Mouse (Mus musculus): ENCODE measurements around the gene Myo1e. TPM values are rescaled to one million over a fixed set of nuclear protein-coding genes. Genes with fewer than 3 reads are reported as not detected.

The Myo1e gene
- 18.2 and 19.5 TPM in 2 replicates for polyA plus RNA-seq (2015; fragmentation: Nextera tagmentation; extraction: Ambion mirVana)

- under 1% methylated on average over 43 of the region's 43 CpGs for WGBS
- ATAC-seq = peak; percentile 94
- peaks cover 23% of the 10 kb centered on the region for H3K4me1 ChIP-seq (ENCODE audit: control insufficient read depth, insufficient read depth, low read length)
- H3K36me3 ChIP-seq (ENCODE audit: control insufficient read depth, insufficient read depth, low read length) = no peaks in the 10 kb centered on the region
- H3K27ac ChIP-seq (ENCODE audit: low read length) = peak within 1 kb of the TSS; percentile 96
- peak within 1 kb of the TSS; percentile 69 for H3K4me3 ChIP-seq (ENCODE audit: low read length)
- H3K4me2 ChIP-seq (ENCODE audit: low read depth, low read length) = peak within 1 kb of the TSS; percentile 96
- H3K27me3 ChIP-seq (replicated peaks; ENCODE audit: control insufficient read depth, insufficient read depth, low read length) = no peaks in the 10 kb centered on the region
- H3K9me3 ChIP-seq (ENCODE audit: control insufficient read depth, low read length) = no peaks in the 10 kb centered on the region
- peak within 1 kb of the TSS; percentile 75 for H3K9ac ChIP-seq (ENCODE audit: low read depth, low read length)
Measured at GRCm38 (mm10) chr9:70207151-70207831, at the start of gene Myo1e. Gene Myo1e (plus strand): TSS chr9:70207350.

- Histone ChIP-seq H3K27me3 (replicated peaks; ENCODE audit: control insufficient read depth, insufficient read depth, low read length) (no peaks in the 10 kb centered on the region), H3K9me3 (ENCODE audit: control insufficient read depth, low read length) (no peaks in the 10 kb centered on the region), H3K4me1 (ENCODE audit: control insufficient read depth, insufficient read depth, low read length) (no peaks in the 10 kb centered on the region), H3K9ac (ENCODE audit: low read depth, low read length) (no peak overlapping the region), H3K36me3 (ENCODE audit: control insufficient read depth, insufficient read depth, low read length) (no peaks in the 10 kb centered on the region), H3K27ac (ENCODE audit: low read length) (no peak overlapping the region), H3K4me3 (ENCODE audit: low read length) (no peak overlapping the region), H3K4me2 (ENCODE audit: low read depth, low read length) (no peak overlapping the region)
- ATAC-seq = no peak
- WGBS = 64% methylated on average over 10 of the region's 10 CpGs
Measured at GRCm38 (mm10) chr9:70160071-70160470, 47.1 kb upstream of the Myo1e start.

- H3K27me3 ChIP-seq (replicated peaks; ENCODE audit: control insufficient read depth, insufficient read depth, low read length) = no peaks in the 10 kb centered on the region
- no peak overlapping the region for H3K4me3 ChIP-seq (ENCODE audit: low read length)
- no peak overlapping the region for H3K9ac ChIP-seq (ENCODE audit: low read depth, low read length)
- no peak overlapping the region for H3K4me2 ChIP-seq (ENCODE audit: low read depth, low read length)
- ATAC-seq = no peak
- no peaks in the 10 kb centered on the region for H3K4me1 ChIP-seq (ENCODE audit: control insufficient read depth, insufficient read depth, low read length)
- 83% methylated on average over 7 of the region's 7 CpGs for WGBS
- no peak overlapping the region for H3K27ac ChIP-seq (ENCODE audit: low read length)
- no peaks in the 10 kb centered on the region for H3K36me3 ChIP-seq (ENCODE audit: control insufficient read depth, insufficient read depth, low read length)
- no peaks in the 10 kb centered on the region for H3K9me3 ChIP-seq (ENCODE audit: control insufficient read depth, low read length)
Measured at GRCm38 (mm10) chr9:70168973-70169372, 38.2 kb upstream of the Myo1e start.

GRCm38 (mm10) chr9:70174291-70174848, 32.8 kb upstream of the Myo1e start:
- H3K9me3 ChIP-seq (ENCODE audit: control insufficient read depth, low read length) = no peaks in the 10 kb centered on the region
- no peaks in the 10 kb centered on the region for H3K36me3 ChIP-seq (ENCODE audit: control insufficient read depth, insufficient read depth, low read length)
- H3K27ac ChIP-seq (ENCODE audit: low read length) = no peak overlapping the region
- H3K4me1 ChIP-seq (ENCODE audit: control insufficient read depth, insufficient read depth, low read length) = no peaks in the 10 kb centered on the region
- no peak overlapping the region for H3K9ac ChIP-seq (ENCODE audit: low read depth, low read length)
- H3K4me3 ChIP-seq (ENCODE audit: low read length) = no peak overlapping the region
- 54% methylated on average over 4 of the region's 4 CpGs for WGBS
- no peaks in the 10 kb centered on the region for H3K27me3 ChIP-seq (replicated peaks; ENCODE audit: control insufficient read depth, insufficient read depth, low read length)
- no peak for ATAC-seq
- no peak overlapping the region for H3K4me2 ChIP-seq (ENCODE audit: low read depth, low read length)

GRCm38 (mm10) chr9:70174896-70175295, 32.3 kb upstream of the Myo1e start:
- no peak for ATAC-seq
- Histone ChIP-seq H3K9ac (ENCODE audit: low read depth, low read length) (no peak overlapping the region), H3K36me3 (ENCODE audit: control insufficient read depth, insufficient read depth, low read length) (no peaks in the 10 kb centered on the region), H3K27me3 (replicated peaks; ENCODE audit: control insufficient read depth, insufficient read depth, low read length) (no peaks in the 10 kb centered on the region), H3K4me1 (ENCODE audit: control insufficient read depth, insufficient read depth, low read length) (no peaks in the 10 kb centered on the region), H3K4me3 (ENCODE audit: low read length) (no peak overlapping the region), H3K4me2 (ENCODE audit: low read depth, low read length) (no peak overlapping the region), H3K9me3 (ENCODE audit: control insufficient read depth, low read length) (no peaks in the 10 kb centered on the region), H3K27ac (ENCODE audit: low read length) (no peak overlapping the region)
- 43% methylated on average over 6 of the region's 6 CpGs for WGBS

GRCm38 (mm10) chr9:70176291-70176690, 30.9 kb upstream of the Myo1e start:
- no peak overlapping the region for H3K27ac ChIP-seq (ENCODE audit: low read length)
- no peak for ATAC-seq
- H3K4me3 ChIP-seq (ENCODE audit: low read length) = no peak overlapping the region
- H3K27me3 ChIP-seq (replicated peaks; ENCODE audit: control insufficient read depth, insufficient read depth, low read length) = no peaks in the 10 kb centered on the region
- H3K9me3 ChIP-seq (ENCODE audit: control insufficient read depth, low read length) = no peaks in the 10 kb centered on the region
- H3K36me3 ChIP-seq (ENCODE audit: control insufficient read depth, insufficient read depth, low read length) = no peaks in the 10 kb centered on the region
- WGBS = 74% methylated on average over 3 of the region's 3 CpGs
- H3K9ac ChIP-seq (ENCODE audit: low read depth, low read length) = no peak overlapping the region
- no peak overlapping the region for H3K4me2 ChIP-seq (ENCODE audit: low read depth, low read length)
- no peaks in the 10 kb centered on the region for H3K4me1 ChIP-seq (ENCODE audit: control insufficient read depth, insufficient read depth, low read length)

GRCm38 (mm10) chr9:70181719-70182118, 25.4 kb upstream of the Myo1e start:
- Histone ChIP-seq H3K4me2 (ENCODE audit: low read depth, low read length) (no peak overlapping the region), H3K4me3 (ENCODE audit: low read length) (no peak overlapping the region), H3K9me3 (ENCODE audit: control insufficient read depth, low read length) (no peaks in the 10 kb centered on the region), H3K9ac (ENCODE audit: low read depth, low read length) (no peak overlapping the region), H3K27ac (ENCODE audit: low read length) (no peak overlapping the region), H3K27me3 (replicated peaks; ENCODE audit: control insufficient read depth, insufficient read depth, low read length) (no peaks in the 10 kb centered on the region), H3K36me3 (ENCODE audit: control insufficient read depth, insufficient read depth, low read length) (no peaks in the 10 kb centered on the region), H3K4me1 (ENCODE audit: control insufficient read depth, insufficient read depth, low read length) (no peaks in the 10 kb centered on the region)
- 75% methylated on average over 12 of the region's 12 CpGs for WGBS
- no peak for ATAC-seq

- Histone ChIP-seq H3K27me3 (replicated peaks; ENCODE audit: control insufficient read depth, insufficient read depth, low read length) (no peaks in the 10 kb centered on the region), H3K36me3 (ENCODE audit: control insufficient read depth, insufficient read depth, low read length) (no peaks in the 10 kb centered on the region), H3K27ac (ENCODE audit: low read length) (no peak overlapping the region), H3K4me1 (ENCODE audit: control insufficient read depth, insufficient read depth, low read length) (no peaks in the 10 kb centered on the region), H3K4me2 (ENCODE audit: low read depth, low read length) (no peak overlapping the region), H3K9me3 (ENCODE audit: control insufficient read depth, low read length) (no peaks in the 10 kb centered on the region), H3K4me3 (ENCODE audit: low read length) (no peak overlapping the region), H3K9ac (ENCODE audit: low read depth, low read length) (no peak overlapping the region)
- ATAC-seq = no peak
- 72% methylated on average over 7 of the region's 7 CpGs for WGBS
Measured at GRCm38 (mm10) chr9:70182639-70183038, 24.5 kb upstream of the Myo1e start.

GRCm38 (mm10) chr9:70192336-70192735, 14.8 kb upstream of the Myo1e start:
- no peak overlapping the region for H3K4me3 ChIP-seq (ENCODE audit: low read length)
- WGBS = 77% methylated on average over 5 of the region's 5 CpGs
- H3K4me2 ChIP-seq (ENCODE audit: low read depth, low read length) = no peak overlapping the region
- no peaks in the 10 kb centered on the region for H3K4me1 ChIP-seq (ENCODE audit: control insufficient read depth, insufficient read depth, low read length)
- H3K27me3 ChIP-seq (replicated peaks; ENCODE audit: control insufficient read depth, insufficient read depth, low read length) = no peaks in the 10 kb centered on the region
- no peak overlapping the region for H3K9ac ChIP-seq (ENCODE audit: low read depth, low read length)
- 0 out of 2 replicates have a peak, but pooled peaks cover 2% of the 10 kb centered on the region for H3K9me3 ChIP-seq (ENCODE audit: control insufficient read depth, low read length)
- no peak for ATAC-seq
- no peak overlapping the region for H3K27ac ChIP-seq (ENCODE audit: low read length)
- H3K36me3 ChIP-seq (ENCODE audit: control insufficient read depth, insufficient read depth, low read length) = no peaks in the 10 kb centered on the region

Data from intestine, embryonic 16.5 days (tissue).